8 mouse cellular contexts compared by ENCODE assay signal in genomic region chr2:37802610-37803212, GRCm38 (mm10). TPM values are rescaled to one million over a fixed set of nuclear protein-coding genes. Genes with fewer than 3 reads are reported as not detected.
DNase-seq lines count a peak whose midpoint lies in the region; ATAC-seq and TF ChIP-seq lines count a peak whose summit lies in the region.

No protein-coding gene starts in this region.

- no peak overlapping the region for H3K9ac ChIP-seq in heart, adult 2 months (ENCODE audit: low read depth, low read length)
- no peak overlapping the region for H3K9ac ChIP-seq in limb, embryonic 13.5 days
- H3K9ac ChIP-seq in midbrain, postnatal 0 days (replicated peaks; ENCODE audit: low read length, poor library complexity, severe bottlenecking): no peak overlapping the region

- no peak overlapping the region for H3K27ac ChIP-seq in heart, adult 2 months
- no peak overlapping the region for H3K27ac ChIP-seq in limb, embryonic 13.5 days
- H3K27ac ChIP-seq in midbrain, postnatal 0 days (ENCODE audit: low read depth, low read length): no peak overlapping the region

- DNase-seq in urinary bladder, adult 18-20 months (ENCODE audit: low spot score in 2 of 2): peak; percentile 45 to 54
- no peak for DNase-seq in urinary bladder, postnatal 10 days (ENCODE audit: low spot score)
- peak; percentile 95 for DNase-seq in embryo, embryonic 10 days (ENCODE audit: low spot score)
- peak; percentile 66 to 71 for DNase-seq in heart, adult 2 months
- DNase-seq in kidney, adult 9 months: peak; percentile 74
- DNase-seq in midbrain, postnatal 0 days (ENCODE audit: low spot score): peak; percentile 78
- peak; percentile 43 to 77 for DNase-seq in spleen, postnatal 10 days (ENCODE audit: low spot score in 2 of 2)

- no peaks in the 10 kb centered on the region for H3K4me1 ChIP-seq in heart, adult 2 months (ENCODE audit: control insufficient read depth, insufficient read depth, low read length)
- H3K4me1 ChIP-seq in limb, embryonic 13.5 days: 0 out of 2 replicates have a peak, but pooled peaks cover 8% of the 10 kb centered on the region
- H3K4me1 ChIP-seq in midbrain, postnatal 0 days (ENCODE audit: insufficient read depth, low read length): no peaks in the 10 kb centered on the region

- no peaks in the 10 kb centered on the region for H3K36me3 ChIP-seq in heart, adult 2 months (ENCODE audit: control insufficient read depth, insufficient read depth, low read length)
- peaks cover 30% of the 10 kb centered on the region for H3K36me3 ChIP-seq in limb, embryonic 13.5 days
- H3K36me3 ChIP-seq in midbrain, postnatal 0 days (ENCODE audit: insufficient read depth, low read length): peaks cover 11% of the 10 kb centered on the region

- H3K4me2 ChIP-seq in limb, embryonic 13.5 days (replicated peaks): no peak overlapping the region
- no peak overlapping the region for H3K4me2 ChIP-seq in midbrain, postnatal 0 days (ENCODE audit: low read depth, low read length, poor library complexity, severe bottlenecking)

- no peaks in the 10 kb centered on the region for H3K79me2 ChIP-seq in heart, adult 2 months (replicated peaks; ENCODE audit: control insufficient read depth, insufficient read depth, low read length)

- 47% methylated on average over 4 of the region's 4 CpGs for WGBS in heart, adult 2 months
- 43% methylated on average over 4 of the region's 4 CpGs for WGBS in limb, embryonic 13.5 days
- 43% methylated on average over 4 of the region's 4 CpGs for WGBS in midbrain, postnatal 0 days

- peak; percentile 57; the same call in 1 of the 2 replicates for ATAC-seq in limb, embryonic 13.5 days (ENCODE audit: low FRiP score, low read depth)
- peak; percentile 61 for ATAC-seq in midbrain, postnatal 0 days (ENCODE audit: low FRiP score)

- TF ChIP-seq EP300 in heart, adult 2 months (IDR thresholded peaks at IDR 0.05; ENCODE audit: insufficient read depth, low read depth, low read length): peak; percentile 81; the same call in 1 of the 2 replicates

- H3K27me3 ChIP-seq in heart, adult 2 months (ENCODE audit: control insufficient read depth, insufficient read depth, low read length): no peaks in the 10 kb centered on the region
- H3K27me3 ChIP-seq in limb, embryonic 13.5 days: 0 out of 2 replicates have a peak, but pooled peaks cover 5% of the 10 kb centered on the region
- no peaks in the 10 kb centered on the region for H3K27me3 ChIP-seq in midbrain, postnatal 0 days (ENCODE audit: insufficient read depth, low read length)

- no peak for TF ChIP-seq POLR2A in heart, adult 2 months (IDR thresholded peaks at IDR 0.05; ENCODE audit: insufficient read depth, low read depth, low read length)

- TF ChIP-seq CTCF in heart, adult 2 months (IDR thresholded peaks at IDR 0.05): peak; percentile 93
- peak; percentile 95 for TF ChIP-seq CTCF in midbrain, postnatal 0 days (IDR thresholded peaks at IDR 0.05)

- intact Hi-C loops in heart, adult 2 months (cut with DNase I): loop anchor here (2.0 to 10.0 kb wide), 2 partner anchors 28 to 408 kb away; no protein-coding TSS in a partner anchor

- H3K9me3 ChIP-seq in limb, embryonic 13.5 days: no peaks in the 10 kb centered on the region
- no peaks in the 10 kb centered on the region for H3K9me3 ChIP-seq in midbrain, postnatal 0 days (ENCODE audit: low read length)

- no peak overlapping the region for H3K4me3 ChIP-seq in heart, adult 2 months
- no peak overlapping the region for H3K4me3 ChIP-seq in limb, embryonic 13.5 days
- H3K4me3 ChIP-seq in midbrain, postnatal 0 days (ENCODE audit: low read depth, low read length): no peak overlapping the region

RNA-seq across cellular contexts. Expression of gene Crb2, which starts 26.7 kb away (rescaled TPM):
- under 1 TPM; 0.48 to 0.81 TPM for total RNA-seq in heart, adult 2 months (2021)
- polyA plus RNA-seq in heart, adult 2 months (2012; rRNA removed): 0.61 and 0.64 TPM in 2 replicates
- polyA plus RNA-seq in limb, embryonic 13.5 days (2015; fragmentation: Nextera tagmentation; extraction: Ambion mirVana): 0.51 and 0.56 TPM in 2 replicates
- total RNA-seq in midbrain, postnatal 0 days (2014; rRNA removed): 3.7 and 4.8 TPM in 2 replicates
- polyA plus RNA-seq in midbrain, postnatal 0 days (2015; fragmentation: Nextera tagmentation; extraction: Ambion mirVana): 1.6 and 1.7 TPM in 2 replicates
